Comparison of ENCODE assay signal across 24 mouse cellular contexts in the genomic region with DNA sequence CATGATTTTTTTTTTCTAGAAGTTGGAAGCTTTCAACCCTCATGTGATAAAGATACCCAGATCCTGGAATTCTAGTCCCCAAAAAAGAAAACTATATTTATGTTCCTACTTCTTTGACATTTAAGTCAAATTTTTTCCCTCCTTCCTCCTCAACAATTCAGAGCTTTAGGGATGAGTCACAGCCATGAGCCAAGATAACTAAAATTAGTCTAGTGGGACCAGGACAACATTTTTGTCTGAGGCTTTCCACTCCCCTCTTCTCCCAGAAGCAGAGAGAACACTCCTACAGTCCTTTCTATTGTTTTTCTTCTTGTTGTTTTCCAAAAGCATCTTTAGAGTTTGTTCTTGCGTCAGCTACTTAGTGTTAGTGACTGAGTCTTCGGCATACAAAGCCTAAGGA.
DNase-seq lines count a peak whose midpoint lies in the region; ATAC-seq and TF ChIP-seq lines count a peak whose summit lies in the region.
"Had no signal": no experiment of that assay in that cellular context is flagged by ENCODE, and none has a peak within 500 bp of the region (broad histone marks: within the 10 kb centered on the region; RNA-seq: fewer than 3 reads in every experiment).

No protein-coding gene starts in this region.

- no peak for TF ChIP-seq POLR2A in cortical plate, adult 2 months (IDR thresholded peaks at IDR 0.05; ENCODE audit: extremely low read depth, insufficient read depth, low read length)

- DNase-seq in left cerebral cortex, adult 11 months (ENCODE audit: low spot score), result peak; percentile 47
- DNase-seq in left cerebral cortex, postnatal 4 days, result no peak
- DNase-seq in right cerebral cortex, adult 18-20 months, result peak; percentile 65
- DNase-seq in right cerebral cortex, postnatal 14 days, result no peak
- peak; percentile 93 for DNase-seq in telencephalon, adult 2 months (ENCODE audit: low read depth, low spot score)
- DNase-seq in midbrain, postnatal 0 days (ENCODE audit: low spot score), result no peak
- no peak for DNase-seq in liver, embryonic 11.5 days (ENCODE audit: low spot score)
- DNase-seq: adrenal gland, adult 8-10 months; adrenal gland, postnatal 36 days; cerebellum, adult 11 months; cerebellum, adult 2 months; cerebellum, postnatal 10 days; gastrocnemius, adult 2 months; gastrocnemius, postnatal 14 days had no signal

- intact Hi-C loops in left cerebral cortex, postnatal 4 days (cut with DNase I), result no loop called here

- TF ChIP-seq CTCF in cortical plate, adult 2 months (IDR thresholded peaks at IDR 0.05; ENCODE audit: extremely low read depth, insufficient read depth, low read length), result no peak
- no peak for TF ChIP-seq CTCF in midbrain, postnatal 0 days (IDR thresholded peaks at IDR 0.05)

- no peak for ATAC-seq in midbrain, postnatal 0 days (ENCODE audit: low FRiP score)
- no peak for ATAC-seq in liver, embryonic 11.5 days (replicated peaks; ENCODE audit: low FRiP score)
- ATAC-seq: activated CD4-positive, CD25-positive, alpha-beta regulatory T cell, adult 4 months; forebrain, embryonic 15.5 days had no signal

- 97% methylated on average over 2 of the region's 2 CpGs for WGBS in midbrain, postnatal 0 days
- 83% methylated on average over 2 of the region's 2 CpGs for WGBS in liver, embryonic 11.5 days

- no peaks in the 10 kb centered on the region for H3K36me3 ChIP-seq in midbrain, postnatal 0 days (ENCODE audit: insufficient read depth, low read length)
- no peaks in the 10 kb centered on the region for H3K36me3 ChIP-seq in liver, embryonic 11.5 days (ENCODE audit: control insufficient read depth, insufficient read depth, low read length)
- H3K36me3 ChIP-seq: embryonic facial prominence, embryonic 12.5 days; embryonic facial prominence, embryonic 15.5 days; forebrain, embryonic 12.5 days; forebrain, embryonic 15.5 days; hindbrain, embryonic 12.5 days; hindbrain, embryonic 15.5 days had no signal

- H3K4me1 ChIP-seq in cortical plate, adult 2 months (ENCODE audit: control insufficient read depth, insufficient read depth, low read length), result peaks cover 22% of the 10 kb centered on the region
- H3K4me1 ChIP-seq in midbrain, postnatal 0 days (ENCODE audit: insufficient read depth, low read length), result no peaks in the 10 kb centered on the region
- H3K4me1 ChIP-seq in liver, embryonic 11.5 days (replicated peaks; ENCODE audit: control insufficient read depth, insufficient read depth, low read length), result no peaks in the 10 kb centered on the region
- H3K4me1 ChIP-seq: embryonic facial prominence, embryonic 12.5 days; embryonic facial prominence, embryonic 15.5 days; forebrain, embryonic 12.5 days; forebrain, embryonic 15.5 days; hindbrain, embryonic 12.5 days had no signal

- H3K4me2 ChIP-seq in midbrain, postnatal 0 days (ENCODE audit: low read depth, low read length, poor library complexity, severe bottlenecking), result no peak overlapping the region
- no peak overlapping the region for H3K4me2 ChIP-seq in liver, embryonic 11.5 days
- H3K4me2 ChIP-seq: embryonic facial prominence, embryonic 12.5 days; embryonic facial prominence, embryonic 15.5 days; forebrain, embryonic 12.5 days; forebrain, embryonic 15.5 days; heart, embryonic 11.5 days; hindbrain, embryonic 12.5 days; hindbrain, embryonic 15.5 days had no signal

- no peaks in the 10 kb centered on the region for H3K9me3 ChIP-seq in midbrain, postnatal 0 days (ENCODE audit: low read length)
- no peaks in the 10 kb centered on the region for H3K9me3 ChIP-seq in liver, embryonic 11.5 days (ENCODE audit: control insufficient read depth, low read length)
- H3K9me3 ChIP-seq: embryonic facial prominence, embryonic 12.5 days; embryonic facial prominence, embryonic 15.5 days; forebrain, embryonic 12.5 days; forebrain, embryonic 15.5 days; hindbrain, embryonic 12.5 days; hindbrain, embryonic 15.5 days had no signal

- no peak overlapping the region for H3K9ac ChIP-seq in midbrain, postnatal 0 days (replicated peaks; ENCODE audit: low read length, poor library complexity, severe bottlenecking)
- no peak overlapping the region for H3K9ac ChIP-seq in liver, embryonic 11.5 days (ENCODE audit: low read depth, low read length)
- H3K9ac ChIP-seq: embryonic facial prominence, embryonic 12.5 days; embryonic facial prominence, embryonic 15.5 days; forebrain, embryonic 12.5 days; forebrain, embryonic 15.5 days; hindbrain, embryonic 12.5 days; hindbrain, embryonic 15.5 days had no signal

- no peaks in the 10 kb centered on the region for H3K27me3 ChIP-seq in midbrain, postnatal 0 days (ENCODE audit: insufficient read depth, low read length)
- no peaks in the 10 kb centered on the region for H3K27me3 ChIP-seq in liver, embryonic 11.5 days (replicated peaks; ENCODE audit: control insufficient read depth, insufficient read depth, low read length)
- H3K27me3 ChIP-seq: embryonic facial prominence, embryonic 12.5 days; embryonic facial prominence, embryonic 15.5 days; forebrain, embryonic 12.5 days; forebrain, embryonic 15.5 days; hindbrain, embryonic 12.5 days; hindbrain, embryonic 15.5 days had no signal

- no peak overlapping the region for H3K4me3 ChIP-seq in cortical plate, adult 2 months (ENCODE audit: insufficient read depth, low read length)
- no peak overlapping the region for H3K4me3 ChIP-seq in midbrain, postnatal 0 days (ENCODE audit: low read depth, low read length)
- no peak overlapping the region for H3K4me3 ChIP-seq in liver, embryonic 11.5 days (ENCODE audit: low read depth, low read length)
- H3K4me3 ChIP-seq: embryonic facial prominence, embryonic 12.5 days; embryonic facial prominence, embryonic 15.5 days; erythroblast, embryonic 14.5 days; forebrain, embryonic 12.5 days; forebrain, embryonic 15.5 days; gastrocnemius, adult 2 months; hindbrain, embryonic 12.5 days; hindbrain, embryonic 15.5 days had no signal

- H3K27ac ChIP-seq in cortical plate, adult 2 months (ENCODE audit: insufficient read depth, low read length), result peak overlapping the region; percentile 66
- H3K27ac ChIP-seq in midbrain, postnatal 0 days (ENCODE audit: low read depth, low read length), result no peak overlapping the region
- H3K27ac ChIP-seq in liver, embryonic 11.5 days (ENCODE audit: low read depth, low read length), result no peak overlapping the region
- H3K27ac ChIP-seq: embryonic facial prominence, embryonic 12.5 days; embryonic facial prominence, embryonic 15.5 days; forebrain, embryonic 12.5 days; forebrain, embryonic 15.5 days; gastrocnemius, adult 2 months; hindbrain, embryonic 12.5 days; hindbrain, embryonic 15.5 days had no signal

Comparison
In these comparisons a context has a peak if more than half of its experiments do, and no peak if none do; other contexts are left out.
1. DNase-seq: peak in left cerebral cortex, adult 11 months (single experiment), right cerebral cortex, adult 18-20 months (single experiment) and telencephalon, adult 2 months (single experiment); none in left cerebral cortex, postnatal 4 days (single experiment), right cerebral cortex, postnatal 14 days (single experiment), midbrain, postnatal 0 days (single experiment) and liver, embryonic 11.5 days (single experiment).